Mouse (Mus musculus) lung, adult 2 months (tissue): ENCODE results near the gene Sf3a3. TPM values are rescaled to one million over a fixed set of nuclear protein-coding genes. Genes with fewer than 3 reads are reported as not detected.

Experiments
- DNase-seq: peaks from one replicate; pipeline ENCODE4 v3.0.0; 2022
- H3K4me1 ChIP-seq: fragments of 200-500 bp; 2 replicates; pipeline ENCODE4 v1.6.1; 2011; ENCODE audit warnings: low read length; ENCODE audit not compliant: control insufficient read depth, insufficient read depth
- H3K4me3 ChIP-seq: fragments of 200-500 bp; replicated peaks from 2 replicates; pipeline ENCODE3; 2011; ENCODE audit warnings: low read depth, mild to moderate bottlenecking, control low read depth, low read length; ENCODE audit errors: extremely low read depth
- CTCF ChIP-seq: fragments of 200-500 bp; IDR thresholded peaks from 2 replicates; pipeline ENCODE4 v1.5.1; 2011; ENCODE audit warnings: mild to moderate bottlenecking, low read length, control low read depth; ENCODE audit not compliant: insufficient read depth
- POLR2A ChIP-seq: fragments of 200-500 bp; IDR thresholded peaks from 2 replicates; pipeline ENCODE4 v1.6.1; 2011; ENCODE audit warnings: low read depth, mild to moderate bottlenecking, control low read depth, low read length, borderline replicate concordance; ENCODE audit errors: extremely low read depth
- WGBS: fragments of 180-500 bp; shearing (Covaris S2); methylation state at CpG from one replicate; pipeline ENCODE4 v1.1.7; 2018; 5-methylcytosine and 5-hydroxymethylcytosine counted together
- polyA plus RNA-seq: library from polyadenylated mRNA; depleted of rRNA; stranded (reverse); fragments of >200 nt; gene quantifications from 2 replicates; pipeline ENCODE4 v1.2.3, GENCODE M21; 2012

Gene Sf3a3
- polyA plus RNA-seq, 1 experiment: 11.5 TPM

DNA sequence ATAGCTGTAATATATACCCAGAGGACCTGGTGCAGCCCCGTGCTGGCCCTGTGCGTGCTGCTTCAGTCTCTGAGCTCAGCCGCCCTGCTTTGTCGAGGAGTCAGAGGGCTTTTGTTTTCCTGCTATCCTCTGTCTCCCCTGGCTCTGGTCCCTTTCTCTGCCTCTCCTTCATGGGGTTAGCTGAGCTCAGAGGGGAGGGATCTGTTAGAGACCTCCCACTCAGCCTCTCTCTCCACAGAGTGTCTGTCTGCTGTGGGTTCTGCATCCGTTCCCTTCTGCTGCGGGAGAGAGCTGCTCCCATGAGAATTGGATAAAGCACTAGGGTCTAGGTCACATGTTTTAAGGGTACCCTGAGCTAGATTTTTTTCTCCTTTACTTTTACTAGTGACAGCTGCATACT is 11.5 kb downstream of the Sf3a3 start:
- DNase-seq: no peak
- Histone ChIP-seq H3K4me3 (no peak overlapping the region), H3K4me1 (no peaks in the 10 kb centered on the region)
- WGBS: 85% methylated on average over 6 of the region's 6 CpGs
- TF ChIP-seq CTCF (no peak), POLR2A (no peak)

GRCm38 (mm10) chr4:124736952-124737351 is 22.4 kb downstream of the Sf3a3 start:
- TF ChIP-seq CTCF: no peak
- TF ChIP-seq POLR2A: no peak
- WGBS: 84% methylated on average over 2 of the region's 2 CpGs
- DNase-seq: no peak
- Histone ChIP-seq H3K4me1 (no peaks in the 10 kb centered on the region), H3K4me3 (no peak overlapping the region)

GRCm38 (mm10) chr4:124737486-124737885 is 22.9 kb downstream of the Sf3a3 start:
- TF ChIP-seq POLR2A (no peak), CTCF (no peak)
- WGBS: 76% methylated on average over 5 of the region's 5 CpGs
- DNase-seq: no peak

DNA sequence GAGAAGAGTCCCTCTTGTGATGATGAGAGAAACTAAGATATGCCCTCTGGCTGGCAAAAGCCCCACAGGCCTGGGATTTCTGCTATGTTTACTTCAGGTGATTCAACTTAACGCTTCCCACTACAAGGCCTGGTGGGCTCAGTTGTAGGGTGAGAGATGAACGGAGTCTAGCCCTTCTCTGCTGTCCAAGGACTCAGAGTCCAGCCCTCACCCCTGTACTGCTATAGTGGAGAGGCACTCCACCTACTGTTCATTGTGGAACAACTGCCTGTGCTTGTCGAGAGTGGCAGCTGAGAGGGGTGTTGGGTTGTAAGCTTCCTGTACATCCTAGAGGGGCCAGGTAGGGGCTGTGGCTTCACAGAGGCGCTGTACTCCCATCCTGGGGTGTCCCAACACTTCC is 23.4 kb downstream of the Sf3a3 start:
- WGBS: 52% methylated on average over 4 of the region's 4 CpGs
- TF ChIP-seq POLR2A (no peak), CTCF (no peak)
- Histone ChIP-seq H3K4me3 (no peak overlapping the region), H3K4me1 (no peaks in the 10 kb centered on the region)
- no peak for DNase-seq

More at GRCm38 (mm10) chr4:124737486-124737885, 22.9 kb downstream of the Sf3a3 start:
- Histone ChIP-seq H3K4me1 (no peaks in the 10 kb centered on the region), H3K4me3 (no peak overlapping the region)

- 68% methylated on average over 1 of the region's 1 CpGs for WGBS
- no peak overlapping the region for H3K4me3 ChIP-seq
- TF ChIP-seq POLR2A: no peak
- no peak for TF ChIP-seq CTCF
- no peak for DNase-seq
- H3K4me1 ChIP-seq: no peaks in the 10 kb centered on the region
These were observed 24.2 kb downstream of the Sf3a3 start for GRCm38 (mm10) chr4:124738783-124739182.

GRCm38 (mm10) chr4:124741376-124742343 is 27.1 kb downstream of the Sf3a3 start, which contains the start of gene Inpp5b:
Gene Inpp5b, plus strand, starts transcription at chr4:124741850.
- peak; percentile 82 for DNase-seq
- no peaks in the 10 kb centered on the region for H3K4me1 ChIP-seq
- peak within 1 kb of the TSS; percentile 89 for H3K4me3 ChIP-seq
- TF ChIP-seq CTCF (no peak), POLR2A (peak; percentile 57; the same call in 1 of the 2 replicates)
- WGBS: 9% methylated on average over 25 of the region's 25 CpGs

DNA sequence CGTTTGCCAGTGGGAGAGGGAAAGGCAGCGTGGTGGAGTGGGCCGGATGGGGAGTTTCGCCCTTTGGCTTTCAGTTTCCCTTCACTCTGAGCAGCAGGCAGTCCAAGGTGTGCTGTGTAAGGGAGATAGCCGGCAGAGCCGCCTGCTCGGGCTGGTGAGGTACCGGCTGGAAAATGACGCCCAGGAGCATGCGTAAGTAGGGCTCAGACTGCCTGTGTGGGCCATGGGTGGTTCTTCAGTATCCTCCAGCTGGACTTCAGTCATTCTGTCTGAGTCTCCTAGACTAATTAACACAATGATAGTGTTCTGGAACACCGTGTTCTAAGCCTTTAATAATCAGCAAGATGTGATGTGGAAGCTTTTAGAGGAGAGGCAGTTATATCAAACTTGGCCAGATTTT is 28.3 kb downstream of the Sf3a3 start:
- no peaks in the 10 kb centered on the region for H3K4me1 ChIP-seq
- no peak overlapping the region for H3K4me3 ChIP-seq
- 85% methylated on average over 11 of the region's 11 CpGs for WGBS
- TF ChIP-seq POLR2A (no peak), CTCF (no peak)
- DNase-seq: no peak

- no peak for TF ChIP-seq CTCF
- TF ChIP-seq POLR2A: no peak
- H3K4me3 ChIP-seq: no peak overlapping the region
- DNase-seq: no peak
- whole genome bisulfite sequencing: 83% methylated on average over 7 of the region's 7 CpGs
- no peaks in the 10 kb centered on the region for H3K4me1 ChIP-seq
These were observed 32.0 kb downstream of the Sf3a3 start for GRCm38 (mm10) chr4:124746577-124746976.

DNA sequence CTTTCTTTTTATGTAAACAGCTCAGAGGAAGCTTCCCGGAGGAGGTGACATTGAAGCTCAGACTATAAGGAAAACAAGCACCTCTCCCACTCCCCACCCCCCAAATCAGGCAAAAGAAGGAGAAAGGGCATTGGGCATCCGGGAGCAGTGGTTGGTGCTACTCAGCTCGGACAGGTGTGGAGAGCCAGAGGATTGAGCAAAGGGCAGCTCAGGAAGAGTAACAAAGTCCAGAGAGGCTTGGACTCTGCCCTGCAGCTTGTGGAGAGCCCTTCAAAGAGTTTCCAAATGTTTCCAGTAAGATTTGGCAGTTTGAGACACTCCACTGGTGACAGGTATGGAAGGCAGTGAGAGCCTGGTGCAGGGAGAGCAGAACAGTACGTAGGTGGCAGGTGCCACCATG is 33.3 kb downstream of the Sf3a3 start:
- Histone ChIP-seq H3K4me3 (no peak overlapping the region), H3K4me1 (peaks cover 4% of the 10 kb centered on the region; the same call in 1 of the 2 replicates)
- 46% methylated on average over 4 of the region's 4 CpGs for WGBS
- DNase-seq: no peak
- TF ChIP-seq CTCF: no peak
- TF ChIP-seq POLR2A: no peak
